Mouse (Mus musculus): ENCODE measurements around the gene Olfr477. TPM values are rescaled to one million over a fixed set of nuclear protein-coding genes. Genes with fewer than 3 reads are reported as not detected.

Gene Olfr477
- under 1 TPM in 1 of 2 experiments, not detected in 1; 0.10 TPM for polyA plus RNA-seq (2017; shearing (Covaris generic))

DNA sequence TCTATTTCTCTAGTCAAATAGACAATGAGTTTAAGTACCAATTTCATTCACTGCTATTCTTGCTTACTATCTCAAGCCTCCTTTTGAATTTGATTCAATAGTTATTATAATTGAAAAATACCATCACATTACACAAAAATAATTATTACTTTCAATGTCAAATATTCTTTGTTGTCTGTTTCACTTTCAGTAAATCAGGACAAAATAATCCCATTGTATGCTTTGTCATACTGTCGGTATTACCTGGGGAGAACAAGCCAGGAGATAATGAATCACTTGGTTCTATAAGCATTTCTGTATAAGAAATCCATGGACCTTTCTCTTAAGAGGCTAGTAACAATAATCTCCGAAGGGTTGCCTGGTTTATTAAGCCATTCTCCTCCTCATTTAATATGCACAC lies at the start of gene Olfr477:
Gene Olfr477 (plus strand): TSS at position 301 of the 400 bp plus-strand sequence.

DNA sequence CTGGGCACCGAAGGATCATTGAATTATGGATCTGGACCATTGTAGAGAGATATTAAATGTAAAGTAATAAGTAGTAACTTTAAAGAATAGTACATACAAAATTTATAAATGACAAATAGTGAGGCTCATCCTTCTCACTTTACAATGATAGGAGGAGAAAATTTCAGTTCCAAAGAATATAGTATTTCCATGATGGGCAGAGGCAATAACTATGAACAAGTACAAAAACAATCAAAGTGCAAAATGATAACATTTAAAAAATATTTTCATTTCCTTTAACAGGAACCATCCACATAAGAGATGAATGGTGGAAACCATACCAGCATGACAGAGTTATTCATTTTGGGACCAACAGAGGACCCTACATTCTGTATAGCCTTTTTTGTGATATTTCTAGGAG lies 32.1 kb upstream of the Olfr477 start, which contains the start of gene Olfr474:
Gene Olfr474 (plus strand): TSS at position 301 of the 400 bp plus-strand sequence.

DNA sequence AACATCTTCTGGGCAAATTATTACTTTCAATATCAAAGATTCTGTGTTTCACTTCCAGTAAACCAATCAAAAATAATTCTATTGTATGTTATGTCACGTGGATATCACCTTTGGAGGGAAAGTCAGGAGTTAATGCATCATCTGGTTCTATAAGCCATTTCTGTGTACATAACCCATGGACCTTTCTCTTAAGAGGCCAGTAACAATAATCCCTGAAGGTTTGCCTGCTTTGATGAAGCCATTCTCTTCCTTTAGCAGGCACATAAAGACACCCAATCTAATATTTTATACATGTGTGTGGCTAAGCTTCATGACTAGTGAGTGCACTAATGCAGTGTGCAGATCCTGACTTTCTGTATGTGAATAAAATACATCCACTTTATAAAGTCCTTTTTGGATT lies 22.0 kb upstream of the Olfr477 start, which contains the start of gene Olfr476:
Gene Olfr476 (plus strand): TSS at position 301 of the 400 bp plus-strand sequence.

DNA sequence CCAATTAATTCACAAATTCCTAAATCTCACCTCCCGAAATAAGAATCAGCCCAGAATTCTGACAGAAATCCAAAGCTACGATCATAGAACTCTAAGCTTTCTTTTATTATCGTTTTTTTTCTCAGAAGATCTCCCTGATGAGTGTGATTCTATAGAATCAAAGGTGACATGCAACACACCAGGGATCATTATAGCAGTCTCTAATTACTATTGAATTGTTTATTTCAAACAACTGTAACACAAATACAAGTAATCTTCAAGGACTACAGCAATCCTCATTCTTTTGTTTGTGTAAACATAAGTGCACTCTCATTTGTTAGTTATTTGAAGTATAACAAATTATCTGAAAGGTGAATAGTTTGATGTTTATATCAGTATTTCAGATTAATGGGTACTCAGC lies 47.4 kb downstream of the Olfr477 start, which contains the start of gene Olfr478:
Gene Olfr478 (minus strand): TSS at position 101 of the 400 bp plus-strand sequence.

Other genes with a start within 250 kb of the Olfr477 start
- gene Cyb5r2, start 228.7 kb upstream of the Olfr477 start, polyA plus RNA-seq (2017; shearing (Covaris generic)) = under 1 TPM; 0.31 to 0.56 TPM
- not detected for gene Ovch2, start 185.5 kb upstream of the Olfr477 start, polyA plus RNA-seq (2017; shearing (Covaris generic))
- not detected for gene Olfr467, start 174.4 kb upstream of the Olfr477 start, polyA plus RNA-seq (2017; shearing (Covaris generic))
- not detected for gene Olfr469, start 161.2 kb upstream of the Olfr477 start, polyA plus RNA-seq (2017; shearing (Covaris generic))
- not detected for gene Olfr470, start 139.2 kb upstream of the Olfr477 start, polyA plus RNA-seq (2017; shearing (Covaris generic))
- gene Olfr472, start 88.8 kb upstream of the Olfr477 start, polyA plus RNA-seq (2017; shearing (Covaris generic)) = under 1 TPM; 0.07 to 0.23 TPM
- gene Olfr473, start 56.2 kb upstream of the Olfr477 start, polyA plus RNA-seq (2017; shearing (Covaris generic)) = not detected
- not detected for gene Olfr474, start 32.0 kb upstream of the Olfr477 start, polyA plus RNA-seq (2017; shearing (Covaris generic))
- gene Olfr476, start 21.9 kb upstream of the Olfr477 start, polyA plus RNA-seq (2017; shearing (Covaris generic)) = not detected
- not detected for gene Olfr478, start 47.3 kb downstream of the Olfr477 start, polyA plus RNA-seq (2017; shearing (Covaris generic))
- not detected for gene Olfr479, start 64.0 kb downstream of the Olfr477 start, polyA plus RNA-seq (2017; shearing (Covaris generic))
- not detected for gene Olfr480, start 80.7 kb downstream of the Olfr477 start, polyA plus RNA-seq (2017; shearing (Covaris generic))
- gene Olfr481, start 93.2 kb downstream of the Olfr477 start, polyA plus RNA-seq (2017; shearing (Covaris generic)) = under 1 TPM; 0.13 to 0.95 TPM
- gene Olfr482, start 110.9 kb downstream of the Olfr477 start, polyA plus RNA-seq (2017; shearing (Covaris generic)) = 1 to 10 TPM in 1 of 2 experiments, under 1 TPM in 1; 0.14 to 1.3 TPM
- under 1 TPM in 1 of 2 experiments, not detected in 1; 0.30 TPM for gene Olfr483, start 114.2 kb downstream of the Olfr477 start, polyA plus RNA-seq (2017; shearing (Covaris generic))
- not detected for gene Olfr484, start 140.8 kb downstream of the Olfr477 start, polyA plus RNA-seq (2017; shearing (Covaris generic))
- under 1 TPM in 1 of 2 experiments, not detected in 1; 0.17 TPM for gene Olfr485, start 173.2 kb downstream of the Olfr477 start, polyA plus RNA-seq (2017; shearing (Covaris generic))
- not detected for gene Olfr486, start 186.0 kb downstream of the Olfr477 start, polyA plus RNA-seq (2017; shearing (Covaris generic))
- gene Olfr487, start 227.9 kb downstream of the Olfr477 start, polyA plus RNA-seq (2017; shearing (Covaris generic)) = not detected